Mouse (Mus musculus): Measurements from ENCODE around the gene Maats1. TPM values are rescaled to one million over a fixed set of nuclear protein-coding genes. Genes with fewer than 3 reads are reported as not detected.

The Maats1 gene
- polyA plus RNA-seq, 1 experiment from 2014 or later: 0.71 TPM

GRCm38 (mm10) chr16:38282559-38283160, 59.3 kb downstream of the Maats1 start:
- no peaks in the 10 kb centered on the region for H3K27me3 ChIP-seq (replicated peaks; ENCODE audit: control insufficient read depth, insufficient read depth, low read length)
- WGBS: 80% methylated on average over 7 of the region's 7 CpGs

GRCm38 (mm10) chr16:38280951-38281350, 61.0 kb downstream of the Maats1 start:
- 85% methylated on average over 7 of the region's 7 CpGs for WGBS
- Histone ChIP-seq H3K27ac (ENCODE audit: low read depth, low read length) (no peak overlapping the region), H3K4me2 (ENCODE audit: low read length) (no peak overlapping the region), H3K4me1 (ENCODE audit: control insufficient read depth, insufficient read depth, low read length) (no peaks in the 10 kb centered on the region), H3K27me3 (replicated peaks; ENCODE audit: control insufficient read depth, insufficient read depth, low read length) (no peaks in the 10 kb centered on the region), H3K4me3 (ENCODE audit: low read depth, low read length) (no peak overlapping the region), H3K36me3 (ENCODE audit: control insufficient read depth, insufficient read depth, low read length) (no peaks in the 10 kb centered on the region), H3K9me3 (replicated peaks; ENCODE audit: control insufficient read depth, low read length) (no peaks in the 10 kb centered on the region), H3K9ac (ENCODE audit: low read length) (no peak overlapping the region)
- ATAC-seq (no peak), DNase-seq (ENCODE audit: low spot score) (no peak)

More at GRCm38 (mm10) chr16:38282559-38283160, 59.3 kb downstream of the Maats1 start:
- Histone ChIP-seq H3K36me3 (ENCODE audit: control insufficient read depth, insufficient read depth, low read length) (no peaks in the 10 kb centered on the region), H3K9ac (ENCODE audit: low read length) (no peak overlapping the region), H3K4me3 (ENCODE audit: low read depth, low read length) (no peak overlapping the region), H3K27ac (ENCODE audit: low read depth, low read length) (no peak overlapping the region), H3K9me3 (replicated peaks; ENCODE audit: control insufficient read depth, low read length) (no peaks in the 10 kb centered on the region), H3K4me1 (ENCODE audit: control insufficient read depth, insufficient read depth, low read length) (no peaks in the 10 kb centered on the region), H3K4me2 (ENCODE audit: low read length) (no peak overlapping the region)
- DNase-seq (ENCODE audit: low spot score): no peak
- ATAC-seq: no peak

- Histone ChIP-seq H3K27me3 (replicated peaks; ENCODE audit: control insufficient read depth, insufficient read depth, low read length) (no peaks in the 10 kb centered on the region), H3K4me1 (ENCODE audit: control insufficient read depth, insufficient read depth, low read length) (no peaks in the 10 kb centered on the region), H3K27ac (ENCODE audit: low read depth, low read length) (no peak overlapping the region), H3K4me2 (ENCODE audit: low read length) (no peak overlapping the region), H3K36me3 (ENCODE audit: control insufficient read depth, insufficient read depth, low read length) (no peaks in the 10 kb centered on the region), H3K9me3 (replicated peaks; ENCODE audit: control insufficient read depth, low read length) (no peaks in the 10 kb centered on the region), H3K9ac (ENCODE audit: low read length) (no peak overlapping the region), H3K4me3 (ENCODE audit: low read depth, low read length) (no peak overlapping the region)
- WGBS: 91% methylated on average over 5 of the region's 5 CpGs
- DNase-seq (ENCODE audit: low spot score) (no peak), ATAC-seq (no peak)
Observed at GRCm38 (mm10) chr16:38279794-38280193, 62.1 kb downstream of the Maats1 start.

DNA sequence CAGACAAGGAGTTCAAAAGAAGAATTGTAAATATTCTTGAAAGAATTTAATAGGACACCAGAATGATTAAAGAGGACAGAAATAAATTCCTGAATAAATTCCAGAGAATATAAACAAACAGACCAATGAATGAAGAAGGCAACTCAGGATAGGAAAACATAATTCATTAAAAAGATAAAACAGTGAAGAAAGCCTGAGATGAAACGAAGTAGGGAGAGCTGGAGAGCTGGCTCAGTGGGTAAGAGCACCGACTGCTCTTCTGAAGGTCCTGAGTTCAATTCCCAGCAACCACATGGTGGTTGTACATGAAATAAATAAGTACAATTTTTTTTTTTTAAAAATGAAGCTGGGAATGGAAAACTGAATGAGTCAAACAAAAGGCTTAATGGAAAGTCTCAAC, 67.2 kb downstream of the Maats1 start:
- Histone ChIP-seq H3K27ac (ENCODE audit: low read depth, low read length) (no peak overlapping the region), H3K9ac (ENCODE audit: low read length) (no peak overlapping the region), H3K9me3 (replicated peaks; ENCODE audit: control insufficient read depth, low read length) (no peaks in the 10 kb centered on the region), H3K27me3 (replicated peaks; ENCODE audit: control insufficient read depth, insufficient read depth, low read length) (no peaks in the 10 kb centered on the region), H3K4me2 (ENCODE audit: low read length) (no peak overlapping the region), H3K4me1 (ENCODE audit: control insufficient read depth, insufficient read depth, low read length) (peaks cover 11% of the 10 kb centered on the region), H3K4me3 (ENCODE audit: low read depth, low read length) (no peak overlapping the region), H3K36me3 (ENCODE audit: control insufficient read depth, insufficient read depth, low read length) (no peaks in the 10 kb centered on the region)
- 90% methylated on average over 2 of the region's 2 CpGs for WGBS
- no peak for ATAC-seq
- no peak for DNase-seq (ENCODE audit: low spot score)

GRCm38 (mm10) chr16:38272483-38272882, 69.5 kb downstream of the Maats1 start:
- H3K4me2 ChIP-seq (ENCODE audit: low read length): no peak overlapping the region
- H3K4me1 ChIP-seq (ENCODE audit: control insufficient read depth, insufficient read depth, low read length): peaks cover 11% of the 10 kb centered on the region
- no peak overlapping the region for H3K27ac ChIP-seq (ENCODE audit: low read depth, low read length)
- ATAC-seq (peak; percentile 71), DNase-seq (ENCODE audit: low spot score) (peak; percentile 74)
- 11% methylated on average over 5 of the region's 5 CpGs for WGBS
- H3K27me3 ChIP-seq (replicated peaks; ENCODE audit: control insufficient read depth, insufficient read depth, low read length): no peaks in the 10 kb centered on the region
- no peaks in the 10 kb centered on the region for H3K9me3 ChIP-seq (replicated peaks; ENCODE audit: control insufficient read depth, low read length)
- no peak overlapping the region for H3K9ac ChIP-seq (ENCODE audit: low read length)
- H3K4me3 ChIP-seq (ENCODE audit: low read depth, low read length): no peak overlapping the region
- no peaks in the 10 kb centered on the region for H3K36me3 ChIP-seq (ENCODE audit: control insufficient read depth, insufficient read depth, low read length)

DNA sequence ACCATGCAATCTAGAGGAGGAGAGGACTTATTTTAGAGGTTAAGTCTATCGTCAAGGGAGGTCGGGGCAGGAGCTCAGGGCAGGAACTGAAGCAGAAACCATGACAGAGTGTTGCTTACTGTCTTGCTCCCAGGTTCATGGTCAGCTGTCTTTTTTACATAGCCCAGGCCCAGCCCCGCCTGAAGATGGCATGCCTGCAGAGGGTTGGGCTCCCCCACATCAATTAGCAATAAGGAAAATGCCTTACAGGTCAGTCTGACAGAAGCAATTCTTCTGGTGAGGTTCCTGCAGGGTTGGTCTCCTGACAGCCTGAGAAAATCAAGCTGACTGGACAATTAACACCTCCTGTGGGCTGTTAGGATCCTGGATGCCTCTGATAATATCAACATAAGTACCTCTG, 70.3 kb downstream of the Maats1 start:
- no peak overlapping the region for H3K27ac ChIP-seq (ENCODE audit: low read depth, low read length)
- no peak overlapping the region for H3K4me3 ChIP-seq (ENCODE audit: low read depth, low read length)
- DNase-seq (ENCODE audit: low spot score) (no peak), ATAC-seq (no peak)
- H3K9ac ChIP-seq (ENCODE audit: low read length): no peak overlapping the region
- H3K36me3 ChIP-seq (ENCODE audit: control insufficient read depth, insufficient read depth, low read length): no peaks in the 10 kb centered on the region
- no peaks in the 10 kb centered on the region for H3K27me3 ChIP-seq (replicated peaks; ENCODE audit: control insufficient read depth, insufficient read depth, low read length)
- H3K9me3 ChIP-seq (replicated peaks; ENCODE audit: control insufficient read depth, low read length): no peaks in the 10 kb centered on the region
- peaks cover 11% of the 10 kb centered on the region for H3K4me1 ChIP-seq (ENCODE audit: control insufficient read depth, insufficient read depth, low read length)
- WGBS: 79% methylated on average over 3 of the region's 3 CpGs
- no peak overlapping the region for H3K4me2 ChIP-seq (ENCODE audit: low read length)

DNA sequence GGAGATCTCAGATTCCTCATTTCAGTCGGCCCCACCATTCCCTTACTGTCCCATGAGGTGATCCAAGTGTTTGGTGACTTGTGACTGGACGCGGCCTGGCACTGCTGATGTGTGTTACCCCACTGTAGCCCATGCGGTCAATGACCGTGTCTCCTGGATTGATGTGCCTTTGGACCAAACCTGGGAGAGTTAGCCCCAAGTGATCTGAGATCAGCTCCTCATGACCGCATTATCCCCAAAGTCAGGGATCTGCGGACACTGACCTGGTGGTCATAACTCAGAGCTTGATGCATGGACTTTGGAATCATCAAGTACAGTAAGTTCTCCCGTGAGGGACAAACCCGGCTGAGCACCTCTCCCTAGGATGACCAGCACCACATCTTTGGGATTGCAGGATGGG, 86.0 kb downstream of the Maats1 start:
- no peak overlapping the region for H3K9ac ChIP-seq (ENCODE audit: low read length)
- ATAC-seq (no peak), DNase-seq (ENCODE audit: low spot score) (no peak)
- no peaks in the 10 kb centered on the region for H3K9me3 ChIP-seq (replicated peaks; ENCODE audit: control insufficient read depth, low read length)
- H3K4me3 ChIP-seq (ENCODE audit: low read depth, low read length): no peak overlapping the region
- no peaks in the 10 kb centered on the region for H3K4me1 ChIP-seq (ENCODE audit: control insufficient read depth, insufficient read depth, low read length)
- no peaks in the 10 kb centered on the region for H3K27me3 ChIP-seq (replicated peaks; ENCODE audit: control insufficient read depth, insufficient read depth, low read length)
- no peak overlapping the region for H3K27ac ChIP-seq (ENCODE audit: low read depth, low read length)
- WGBS: 92% methylated on average over 9 of the region's 9 CpGs
- no peak overlapping the region for H3K4me2 ChIP-seq (ENCODE audit: low read length)
- no peaks in the 10 kb centered on the region for H3K36me3 ChIP-seq (ENCODE audit: control insufficient read depth, insufficient read depth, low read length)

- no peak overlapping the region for H3K9ac ChIP-seq (ENCODE audit: low read length)
- no peak for ATAC-seq
- H3K4me2 ChIP-seq (ENCODE audit: low read length): no peak overlapping the region
- H3K27me3 ChIP-seq (replicated peaks; ENCODE audit: control insufficient read depth, insufficient read depth, low read length): no peaks in the 10 kb centered on the region
- WGBS: 87% methylated on average over 4 of the region's 4 CpGs
- H3K27ac ChIP-seq (ENCODE audit: low read depth, low read length): no peak overlapping the region
- no peaks in the 10 kb centered on the region for H3K36me3 ChIP-seq (ENCODE audit: control insufficient read depth, insufficient read depth, low read length)
- no peaks in the 10 kb centered on the region for H3K9me3 ChIP-seq (replicated peaks; ENCODE audit: control insufficient read depth, low read length)
- no peaks in the 10 kb centered on the region for H3K4me1 ChIP-seq (ENCODE audit: control insufficient read depth, insufficient read depth, low read length)
- H3K4me3 ChIP-seq (ENCODE audit: low read depth, low read length): no peak overlapping the region
- no peak for DNase-seq (ENCODE audit: low spot score)
Observed at GRCm38 (mm10) chr16:38255107-38255506, 86.8 kb downstream of the Maats1 start.

- Histone ChIP-seq H3K27me3 (replicated peaks; ENCODE audit: control insufficient read depth, insufficient read depth, low read length) (no peaks in the 10 kb centered on the region), H3K27ac (ENCODE audit: low read depth, low read length) (no peak overlapping the region), H3K9me3 (replicated peaks; ENCODE audit: control insufficient read depth, low read length) (no peaks in the 10 kb centered on the region), H3K4me1 (ENCODE audit: control insufficient read depth, insufficient read depth, low read length) (no peaks in the 10 kb centered on the region), H3K4me2 (ENCODE audit: low read length) (no peak overlapping the region), H3K9ac (ENCODE audit: low read length) (no peak overlapping the region), H3K36me3 (ENCODE audit: control insufficient read depth, insufficient read depth, low read length) (no peaks in the 10 kb centered on the region), H3K4me3 (ENCODE audit: low read depth, low read length) (no peak overlapping the region)
- ATAC-seq (no peak), DNase-seq (ENCODE audit: low spot score) (no peak)
- 89% methylated on average over 14 of the region's 14 CpGs for WGBS
Observed at GRCm38 (mm10) chr16:38254001-38254400, 87.9 kb downstream of the Maats1 start.
